Mouse (Mus musculus) forebrain, embryonic 15.5 days (tissue): ENCODE data around the gene Fancd2os. TPM values are rescaled to one million over a fixed set of nuclear protein-coding genes. Genes with fewer than 3 reads are reported as not detected.

Source experiments
- polyA plus RNA-seq: library from polyadenylated mRNA; unstranded; fragments of >200 nt; fragmentation: Nextera tagmentation; extraction: Ambion mirVana; gene quantifications from 2 replicates; pipeline ENCODE4 v1.2.1, GENCODE M21; 2015

Fancd2os gene
- polyA plus RNA-seq, 1 experiment from 2014 or later, result 0.22 TPM

Other genes with a start within 250 kb of the Fancd2os start
- 79.4 and 82.2 TPM in 2 replicates for gene Tada3, start 222.8 kb downstream of the Fancd2os start, polyA plus RNA-seq
- gene Arpc4, start 222.6 kb downstream of the Fancd2os start, polyA plus RNA-seq, result 390 and 428 TPM in 2 replicates
- gene Ttll3, start 211.5 kb downstream of the Fancd2os start, polyA plus RNA-seq, result 7.6 and 8.1 TPM in 2 replicates
- gene Rpusd3, start 181.4 kb downstream of the Fancd2os start, polyA plus RNA-seq, result 14.8 and 23.3 TPM in 2 replicates
- not detected in 2 replicates for gene Cidec, start 165.0 kb downstream of the Fancd2os start, polyA plus RNA-seq
- 89.2 and 93.1 TPM in 2 replicates for gene Jagn1, start 158.1 kb downstream of the Fancd2os start, polyA plus RNA-seq
- not detected in 2 replicates for gene Il17re, start 142.2 kb downstream of the Fancd2os start, polyA plus RNA-seq
- gene Il17rc, start 129.3 kb downstream of the Fancd2os start, polyA plus RNA-seq, result 1.6 and 2.4 TPM in 2 replicates
- gene Creld1, start 117.4 kb downstream of the Fancd2os start, polyA plus RNA-seq, result 63.8 and 66.7 TPM in 2 replicates
- gene Prrt3, start 98.8 kb downstream of the Fancd2os start, polyA plus RNA-seq, result 5.1 and 6.0 TPM in 2 replicates
- 94.9 and 103 TPM in 2 replicates for gene Emc3, start 69.1 kb downstream of the Fancd2os start, polyA plus RNA-seq
- 6.5 and 6.7 TPM in 2 replicates for gene Fancd2, start 69.0 kb downstream of the Fancd2os start, polyA plus RNA-seq
- 239 and 240 TPM in 2 replicates for gene Brk1, start 4.1 kb upstream of the Fancd2os start, polyA plus RNA-seq
- gene Vhl, start 23.2 kb upstream of the Fancd2os start, polyA plus RNA-seq, result 79.6 and 83.6 TPM in 2 replicates
- gene Irak2, start 37.8 kb upstream of the Fancd2os start, polyA plus RNA-seq, result 1.3 and 1.5 TPM in 2 replicates
- gene Tatdn2, start 96.3 kb upstream of the Fancd2os start, polyA plus RNA-seq, result 0.78 and 1.3 TPM in 2 replicates
- 0.41 and 0.59 TPM in 2 replicates for gene Ghrl, start 119.2 kb upstream of the Fancd2os start, polyA plus RNA-seq
- gene Sec13, start 140.0 kb upstream of the Fancd2os start, polyA plus RNA-seq, result 239 and 245 TPM in 2 replicates